Mouse (Mus musculus) retina, embryonic 14.5 days (tissue): ENCODE results near the gene Rimbp2.
"Not testable (repeated sequence)": the region's sequence is repeated elsewhere in the genome, so short reads cannot be mapped to it uniquely, and the experiment has no call there.

Experiments
- DNase-seq: peaks from one replicate; pipeline ENCODE4 v3.0.0-alpha.2; 2015; ENCODE audit warnings: low spot score

The Rimbp2 gene

DNA sequence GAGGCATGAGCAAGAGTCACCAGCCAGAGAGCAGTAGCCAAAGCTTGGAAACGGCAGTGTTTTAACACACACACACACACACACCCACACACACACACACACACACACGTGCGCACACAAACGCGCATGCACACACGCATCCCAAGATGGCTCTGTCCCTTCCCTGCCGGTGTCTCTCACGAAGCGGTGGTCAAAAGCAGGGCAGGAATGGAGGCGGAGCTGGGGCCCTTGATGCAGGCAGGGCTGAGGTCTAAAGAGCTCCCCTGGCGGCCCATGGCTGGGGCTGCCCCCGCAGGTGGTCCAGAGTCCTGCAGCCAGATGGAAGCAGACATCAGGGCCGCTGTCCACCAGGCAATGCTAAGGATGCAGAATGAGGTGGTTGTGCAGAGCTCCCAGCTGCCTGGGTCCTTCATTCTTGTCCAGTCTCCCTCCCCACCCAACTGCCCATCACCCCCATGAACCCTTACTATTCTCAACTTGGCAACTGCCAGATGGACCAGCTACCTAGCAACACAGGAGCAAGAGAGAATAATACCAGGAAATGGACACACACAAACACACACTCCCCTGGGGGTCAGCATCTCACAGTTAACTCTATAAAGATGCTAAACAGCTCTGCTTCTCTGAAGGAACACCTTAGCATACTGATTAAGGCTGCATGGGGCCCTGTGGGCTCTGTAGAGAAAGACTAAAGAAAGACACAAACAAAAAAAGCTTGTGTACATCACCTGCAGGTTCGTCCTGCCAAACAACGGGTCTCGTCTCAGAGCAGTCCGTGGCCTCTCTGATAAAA is at the start of gene Rimbp2:
Rimbp2 (minus strand) TSS at position 209 of the 793 bp plus-strand sequence.
- peak; percentile 86 for DNase-seq

DNA sequence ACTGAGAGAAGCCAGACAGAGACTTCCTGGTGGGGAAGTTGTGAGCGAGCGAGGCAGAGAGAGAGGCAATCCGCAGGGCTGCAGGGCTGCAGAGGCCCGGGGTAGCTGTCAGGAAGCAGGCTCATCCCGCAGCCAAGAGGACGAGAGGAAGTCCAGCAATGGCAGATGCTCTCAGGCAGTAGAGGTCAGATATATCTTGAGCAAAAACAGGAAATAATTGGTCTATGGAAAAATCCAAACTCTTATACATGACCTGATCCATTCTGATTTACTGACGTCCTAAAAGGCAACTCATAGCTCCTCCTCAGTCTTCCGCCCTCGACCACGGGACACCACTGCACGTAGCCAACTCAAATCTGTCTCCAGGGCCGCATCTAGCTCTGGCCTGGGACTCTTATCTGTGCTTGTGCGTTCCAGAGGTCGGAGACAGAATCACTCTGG is 49.3 kb upstream of the Rimbp2 start:
- no peak for DNase-seq

DNA sequence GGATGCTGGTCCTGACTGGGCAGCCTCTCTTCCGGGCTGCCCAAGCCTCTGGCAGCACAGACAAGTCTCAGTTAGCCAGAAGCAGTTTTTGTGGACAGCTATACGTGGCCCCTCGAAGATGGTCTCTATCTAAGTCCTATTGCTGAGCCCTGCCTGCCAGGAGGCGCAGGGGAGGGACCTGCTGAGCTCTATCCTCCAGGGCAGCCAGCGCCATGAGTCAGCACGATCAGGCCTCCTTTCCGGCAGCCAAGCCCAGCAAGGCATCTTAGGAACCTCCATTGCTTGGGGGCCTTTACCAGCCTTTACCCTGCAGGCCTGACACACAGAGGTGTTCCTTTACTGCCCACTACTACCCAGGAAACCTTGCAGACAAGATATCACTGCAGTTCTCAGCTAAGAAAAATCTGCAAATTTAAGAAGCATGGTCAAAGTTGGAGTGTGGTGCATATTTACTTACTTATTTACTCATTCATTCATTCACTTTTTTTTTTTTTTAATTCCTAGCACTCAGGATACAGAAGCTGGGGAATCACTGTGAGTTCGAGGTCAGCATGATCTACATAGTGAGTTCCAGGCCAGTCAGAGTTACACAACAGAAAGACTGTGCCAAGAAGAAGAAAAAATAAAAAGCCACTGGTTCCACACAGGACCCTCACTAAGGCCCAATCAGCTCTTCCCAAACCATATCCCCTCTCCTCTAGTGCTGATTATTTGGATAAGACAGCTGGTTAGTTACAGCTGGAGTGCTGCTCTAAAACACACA is 47.6 kb upstream of the Rimbp2 start:
- no peak for DNase-seq

- DNase-seq, result no peak
Measured at GRCm38 (mm10) chr5:128987141-128987954, 34.1 kb upstream of the Rimbp2 start.

DNA sequence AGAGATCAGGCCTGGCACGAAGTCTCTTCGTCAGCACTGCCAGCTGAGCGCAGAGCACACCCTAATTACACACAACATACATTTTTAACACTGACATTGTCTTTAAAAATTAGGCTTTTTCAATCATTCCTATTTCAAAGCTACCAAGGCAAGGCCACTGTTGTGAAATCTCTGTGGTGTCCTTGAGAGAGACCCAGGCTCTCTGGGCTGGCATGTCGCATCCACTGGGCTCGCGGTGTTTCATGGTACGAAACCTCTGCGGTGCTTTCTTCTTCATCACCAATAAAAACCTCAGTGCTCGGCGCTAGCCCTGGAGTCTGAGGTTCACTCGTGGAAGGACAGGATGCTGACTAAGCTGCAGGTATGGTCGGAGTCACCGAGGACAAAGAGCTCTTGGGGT is 32.7 kb upstream of the Rimbp2 start:
- DNase-seq, result no peak

- no peak for DNase-seq
Measured at GRCm38 (mm10) chr5:128984536-128984935, 31.2 kb upstream of the Rimbp2 start.

GRCm38 (mm10) chr5:128981607-128982006 is 28.3 kb upstream of the Rimbp2 start:
- peak; percentile 92 for DNase-seq

DNA sequence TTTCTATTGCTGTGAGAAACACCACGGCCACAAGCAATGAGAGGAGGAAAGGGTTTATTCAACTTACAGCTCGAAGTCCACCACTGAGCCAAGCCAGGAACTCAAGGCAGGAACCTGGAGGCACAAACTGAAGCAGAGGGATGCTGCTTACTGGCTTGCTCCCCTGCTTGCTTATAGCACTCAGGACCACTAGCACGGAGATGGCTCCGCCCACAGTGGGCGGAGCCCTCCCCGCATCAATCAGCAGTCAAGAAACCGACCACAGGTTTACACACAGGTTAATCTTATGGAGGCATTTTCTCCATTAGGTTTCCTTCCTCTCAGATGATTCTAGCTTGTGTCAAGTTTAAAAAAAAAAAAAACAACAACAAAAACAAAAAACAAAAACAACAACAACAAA is 27.6 kb upstream of the Rimbp2 start:
- DNase-seq, result no peak

- no peak for DNase-seq
Measured at GRCm38 (mm10) chr5:128978957-128979356, 25.7 kb upstream of the Rimbp2 start.

GRCm38 (mm10) chr5:128977466-128977865 is 24.2 kb upstream of the Rimbp2 start:
- DNase-seq, result not testable (repeated sequence)

DNA sequence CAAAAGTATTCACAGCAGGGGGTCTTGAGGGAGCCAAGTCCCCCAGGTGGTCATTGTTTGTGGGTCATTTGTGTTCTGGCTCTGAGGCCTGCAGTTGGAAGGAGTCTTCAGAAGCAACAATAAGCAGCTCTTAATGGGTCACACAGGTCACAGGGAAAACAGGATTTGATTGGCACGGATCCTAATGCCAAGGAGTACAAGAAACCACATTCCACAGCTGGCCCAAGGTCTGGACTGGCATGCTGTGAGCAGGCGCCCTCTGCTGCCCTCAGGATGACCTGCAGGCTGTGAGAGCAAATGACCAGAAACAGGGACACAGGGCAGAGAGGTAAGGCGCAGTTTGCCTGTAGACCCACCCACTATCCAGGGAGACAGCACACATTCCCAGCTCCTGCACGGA is 23.0 kb upstream of the Rimbp2 start:
- peak; percentile 77 for DNase-seq

GRCm38 (mm10) chr5:128971298-128971697 is 18.0 kb upstream of the Rimbp2 start:
- DNase-seq, result peak; percentile 91

DNA sequence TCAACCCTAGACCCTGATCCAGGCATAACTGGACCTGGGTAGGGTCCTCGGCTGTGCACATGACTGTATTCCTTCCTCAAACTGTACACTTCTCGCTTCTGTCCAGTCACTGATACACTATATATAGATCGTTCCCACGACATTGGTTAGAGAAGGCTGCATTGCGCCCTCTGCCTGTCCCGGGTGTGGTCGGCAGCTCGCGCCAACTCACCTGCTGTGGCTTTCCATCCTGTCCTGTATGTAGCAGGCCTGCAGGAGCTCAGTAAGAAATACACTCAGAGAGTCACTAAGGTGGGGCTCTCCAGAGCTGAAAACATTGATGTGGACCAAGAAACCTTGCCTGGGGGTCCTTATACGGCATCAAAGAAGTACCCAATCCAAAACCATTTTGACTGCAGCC is 17.6 kb upstream of the Rimbp2 start:
- DNase-seq, result no peak

DNA sequence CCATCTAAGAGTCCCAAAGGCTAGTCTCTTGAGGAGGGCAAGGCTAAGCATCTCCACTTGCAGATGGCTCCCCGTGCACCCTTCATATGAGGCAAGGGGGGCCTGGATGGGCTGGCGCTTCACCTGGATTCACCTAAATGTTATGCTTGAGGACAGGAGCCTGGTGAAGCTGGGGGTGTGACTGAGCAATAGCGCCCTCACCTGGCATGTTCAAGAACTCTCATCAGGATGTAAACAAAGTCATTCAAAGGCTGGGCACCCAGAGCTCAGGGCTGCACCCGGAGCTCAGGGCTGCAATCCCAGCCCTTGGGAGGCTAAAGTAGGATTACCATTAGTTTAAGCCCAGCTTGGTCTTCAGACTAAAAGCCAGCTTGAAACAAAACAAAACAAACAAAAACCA is 11.1 kb upstream of the Rimbp2 start:
- no peak for DNase-seq

DNA sequence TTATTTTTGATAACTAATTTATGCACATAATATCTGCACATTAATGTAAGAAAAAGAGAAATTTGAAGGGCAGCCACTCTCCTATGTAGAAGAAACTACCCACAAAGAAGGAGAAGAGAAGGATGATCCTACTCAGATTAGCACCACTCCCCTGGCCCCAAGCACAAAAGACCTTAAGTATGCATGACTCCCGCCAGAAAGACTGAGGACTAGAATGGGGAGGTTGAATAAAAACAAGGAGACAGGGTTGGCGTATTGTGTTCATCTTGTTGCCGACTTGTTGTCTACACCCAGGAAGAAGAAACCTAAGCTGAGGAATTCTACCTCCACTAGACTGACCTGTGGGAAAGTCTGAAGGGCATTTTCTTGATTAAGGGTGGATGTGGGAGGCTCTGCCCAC is 5.6 kb upstream of the Rimbp2 start:
- DNase-seq, result no peak

DNA sequence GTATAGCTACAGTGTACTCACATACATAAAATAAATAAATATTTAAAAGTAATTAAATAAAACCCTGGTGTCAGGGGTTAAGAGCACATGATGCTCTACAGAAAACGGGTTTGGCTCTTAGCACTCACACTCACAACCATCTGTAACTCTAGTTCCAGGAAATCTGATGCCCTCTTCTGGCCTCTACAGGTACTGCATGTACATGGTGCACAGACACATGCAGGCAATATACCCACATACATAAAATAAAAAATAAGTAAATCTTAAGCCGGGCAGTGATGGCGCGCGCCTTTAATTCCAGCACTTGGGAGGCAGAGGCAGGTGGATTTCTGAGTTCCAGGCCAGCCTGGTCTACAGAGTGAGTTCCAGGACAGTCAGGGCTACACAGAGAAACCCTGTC is 1.1 kb upstream of the Rimbp2 start:
- DNase-seq, result peak; percentile 40

DNA sequence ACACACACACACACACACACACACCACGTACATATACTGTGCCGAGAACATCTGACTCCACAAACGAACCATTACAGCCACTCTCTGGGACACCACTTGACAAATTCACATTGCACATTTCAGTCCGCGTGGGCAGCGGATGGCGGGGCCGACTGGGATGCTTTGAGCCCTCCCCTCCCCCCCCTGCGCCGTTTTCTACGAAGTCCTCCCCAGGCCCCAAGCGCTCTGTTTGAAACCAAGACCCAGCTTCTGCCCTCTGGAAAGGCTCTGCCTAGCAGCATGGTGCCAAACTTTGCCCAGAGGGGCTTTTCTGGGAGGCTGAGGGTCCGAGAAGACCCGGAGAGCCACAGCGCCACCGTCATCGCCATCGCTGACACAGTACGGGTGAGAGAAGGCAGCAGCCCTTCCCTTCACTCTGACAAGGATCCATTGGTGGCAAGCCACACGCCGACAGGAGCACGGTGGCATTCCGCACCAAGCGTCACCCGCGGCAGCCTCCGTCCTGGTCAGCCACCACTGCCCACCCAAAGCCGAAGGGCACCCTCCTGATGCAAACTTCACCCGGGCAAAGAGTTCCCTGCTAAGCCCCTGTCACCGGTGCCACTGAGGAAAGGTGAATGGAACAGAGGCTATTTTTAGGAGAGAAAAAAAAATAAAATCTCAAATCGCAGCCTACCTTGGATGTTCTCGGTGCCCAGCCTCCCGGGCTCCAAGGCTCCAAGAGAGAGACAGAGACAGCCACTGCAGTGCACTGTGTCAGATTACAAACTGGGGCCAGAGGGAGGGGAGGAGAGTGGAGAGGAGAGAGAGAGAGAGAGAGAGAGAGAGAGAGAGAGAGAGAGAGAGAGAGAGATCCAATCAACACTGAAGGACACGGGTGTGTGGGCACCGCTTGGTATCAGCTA is 743 bp downstream of the Rimbp2 start:
- peak; percentile 50 for DNase-seq

DNA sequence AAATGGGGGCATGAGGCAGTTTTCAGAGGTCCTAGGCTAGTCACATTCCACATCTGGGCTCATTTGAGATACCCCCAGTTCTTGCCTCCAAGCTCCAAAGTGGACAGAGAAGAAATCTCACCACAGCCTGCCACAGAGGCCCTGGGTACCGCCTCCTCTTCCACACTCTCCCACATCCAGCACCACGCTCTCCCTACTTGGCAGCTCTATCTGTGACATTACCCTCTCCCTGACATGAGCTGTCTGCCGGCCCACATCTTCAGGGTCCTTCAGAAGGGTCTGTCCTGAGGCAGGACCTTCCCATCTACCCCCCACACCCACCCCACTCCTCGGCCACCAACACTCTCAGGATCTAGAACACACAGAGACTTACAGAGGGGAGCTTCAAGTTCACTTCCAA is 1.8 kb downstream of the Rimbp2 start:
- no peak for DNase-seq

DNA sequence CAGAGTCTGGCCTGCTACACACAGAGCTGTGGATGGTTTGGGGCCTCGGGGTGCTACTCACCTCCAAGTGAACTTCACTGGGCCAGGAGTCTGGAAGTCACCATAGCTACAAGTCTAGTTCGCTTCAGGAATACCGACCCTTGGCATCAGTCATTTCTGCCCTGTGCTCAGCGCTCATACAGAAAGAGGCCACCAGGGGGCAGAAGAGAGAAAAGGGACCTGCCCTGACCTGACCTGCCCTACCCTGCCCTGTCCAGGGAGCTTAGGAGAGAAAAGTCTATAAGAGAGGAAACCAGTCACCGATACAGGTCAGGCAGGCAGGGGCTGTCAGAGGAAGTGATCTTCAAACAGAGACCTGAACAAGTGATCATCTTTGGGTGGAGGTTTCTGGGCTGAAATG is 6.2 kb downstream of the Rimbp2 start:
- DNase-seq, result peak; percentile 67

- DNase-seq, result no peak
Measured at GRCm38 (mm10) chr5:128940436-128940835, 12.8 kb downstream of the Rimbp2 start.

GRCm38 (mm10) chr5:128935359-128935899 is 17.9 kb downstream of the Rimbp2 start:
- DNase-seq, result no peak
